Mouse (Mus musculus): ENCODE measurements at regions not wholly inside any gene's neighbourhood (a gene's known extent, or its start where the extent isn't known, plus 50 kb on each side); places are given as distances from the start of the nearest gene placed in this dataset.
"Not testable (repeated sequence)": the region's sequence is repeated elsewhere in the genome, so short reads cannot be mapped to it uniquely, and the experiment has no call there.

GRCm38 (mm10) chr10:14296147-14296546 lies 249.3 kb downstream of the Adgrg6 start:
- Histone ChIP-seq H3K27me3 (ENCODE audit: insufficient read depth, low read length) (no peaks in the 10 kb centered on the region), H3K4me1 (ENCODE audit: insufficient read depth, low read length) (no peaks in the 10 kb centered on the region), H3K9me3 (ENCODE audit: low read length) (no peaks in the 10 kb centered on the region), H3K4me3 (ENCODE audit: low read depth, low read length) (no peak overlapping the region), H3K4me2 (ENCODE audit: low read depth, low read length, poor library complexity, severe bottlenecking) (no peak overlapping the region), H3K36me3 (ENCODE audit: insufficient read depth, low read length) (no peaks in the 10 kb centered on the region), H3K9ac (replicated peaks; ENCODE audit: low read length, poor library complexity, severe bottlenecking) (no peak overlapping the region), H3K27ac (ENCODE audit: low read depth, low read length) (no peak overlapping the region)
- DNase-seq (ENCODE audit: low spot score) (no peak), ATAC-seq (ENCODE audit: low FRiP score) (no peak)
- 86% methylated on average over 4 of the region's 4 CpGs for WGBS
- no peak for TF ChIP-seq CTCF (IDR thresholded peaks at IDR 0.05)

- not testable (repeated sequence) for H3K27me3 ChIP-seq (ENCODE audit: insufficient read depth, low read length); H3K27ac ChIP-seq (ENCODE audit: low read depth, low read length); H3K4me3 ChIP-seq (ENCODE audit: low read depth, low read length); DNase-seq (ENCODE audit: low spot score); H3K4me2 ChIP-seq (ENCODE audit: low read depth, low read length, poor library complexity, severe bottlenecking); ATAC-seq (ENCODE audit: low FRiP score); H3K36me3 ChIP-seq (ENCODE audit: insufficient read depth, low read length); H3K9ac ChIP-seq (replicated peaks; ENCODE audit: low read length, poor library complexity, severe bottlenecking); H3K4me1 ChIP-seq (ENCODE audit: insufficient read depth, low read length); H3K9me3 ChIP-seq (ENCODE audit: low read length)
- 84% methylated on average over 8 of the region's 8 CpGs for WGBS
Observed at GRCm38 (mm10) chr10:14292701-14293100, 252.8 kb downstream of the Adgrg6 start.

DNA sequence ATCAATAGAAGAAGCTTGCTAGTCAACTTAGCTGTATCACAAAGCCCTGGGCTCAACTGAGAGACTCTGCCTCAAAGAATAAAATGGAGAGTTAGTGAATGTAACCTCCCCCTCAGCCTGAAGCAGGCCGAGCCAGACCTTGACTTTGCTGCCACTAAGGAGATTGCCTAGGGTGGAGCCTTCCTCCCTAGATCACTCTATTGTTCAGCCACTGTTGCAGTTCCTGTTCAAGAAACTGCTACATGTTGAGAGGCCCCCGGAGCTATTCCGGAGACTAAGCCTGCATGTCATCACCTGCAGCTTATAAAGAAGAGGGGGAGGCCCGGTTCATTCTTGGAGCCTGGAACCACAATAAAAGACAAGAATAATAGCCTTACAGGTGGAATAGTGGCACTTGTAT lies 257.9 kb downstream of the Adgrg6 start:
- ATAC-seq (ENCODE audit: low FRiP score), result no peak
- Histone ChIP-seq H3K36me3 (ENCODE audit: insufficient read depth, low read length) (no peaks in the 10 kb centered on the region), H3K4me1 (ENCODE audit: insufficient read depth, low read length) (no peaks in the 10 kb centered on the region), H3K4me3 (ENCODE audit: low read depth, low read length) (no peak overlapping the region), H3K27ac (ENCODE audit: low read depth, low read length) (no peak overlapping the region), H3K9ac (replicated peaks; ENCODE audit: low read length, poor library complexity, severe bottlenecking) (no peak overlapping the region), H3K9me3 (ENCODE audit: low read length) (no peaks in the 10 kb centered on the region), H3K4me2 (ENCODE audit: low read depth, low read length, poor library complexity, severe bottlenecking) (no peak overlapping the region), H3K27me3 (ENCODE audit: insufficient read depth, low read length) (no peaks in the 10 kb centered on the region)
- DNase-seq (ENCODE audit: low spot score), result no peak
- WGBS, result 85% methylated on average over 4 of the region's 4 CpGs
- TF ChIP-seq CTCF (IDR thresholded peaks at IDR 0.05), result no peak

DNA sequence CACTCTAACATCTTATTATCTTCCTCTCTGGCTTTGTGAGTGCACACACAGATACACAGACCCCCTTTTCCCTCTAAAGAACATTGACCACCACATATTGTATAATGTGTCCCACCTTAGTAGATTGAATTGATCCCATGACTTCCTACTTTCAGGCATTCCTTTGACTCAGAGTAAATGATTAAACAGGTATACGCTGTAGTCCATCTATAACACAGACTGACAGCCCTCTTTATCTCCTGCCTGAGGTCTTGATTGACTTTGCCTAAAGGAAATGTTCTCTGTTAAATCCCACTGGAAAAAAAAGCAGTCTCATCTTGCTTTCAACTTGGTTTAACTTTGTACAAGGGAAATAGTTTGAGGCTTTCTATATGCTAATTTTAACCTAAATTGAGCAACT lies 268.8 kb downstream of the Adgrg6 start:
- Histone ChIP-seq H3K4me2 (ENCODE audit: low read depth, low read length, poor library complexity, severe bottlenecking) (no peak overlapping the region), H3K9me3 (ENCODE audit: low read length) (no peaks in the 10 kb centered on the region), H3K4me3 (ENCODE audit: low read depth, low read length) (no peak overlapping the region), H3K9ac (replicated peaks; ENCODE audit: low read length, poor library complexity, severe bottlenecking) (no peak overlapping the region), H3K27ac (ENCODE audit: low read depth, low read length) (no peak overlapping the region), H3K27me3 (ENCODE audit: insufficient read depth, low read length) (no peaks in the 10 kb centered on the region), H3K36me3 (ENCODE audit: insufficient read depth, low read length) (no peaks in the 10 kb centered on the region), H3K4me1 (ENCODE audit: insufficient read depth, low read length) (no peaks in the 10 kb centered on the region)
- ATAC-seq (ENCODE audit: low FRiP score), result no peak; the same call in 1 of the 2 replicates
- DNase-seq (ENCODE audit: low spot score), result no peak
- 88% methylated on average over 1 of the region's 1 CpGs for WGBS
- no peak for TF ChIP-seq CTCF (IDR thresholded peaks at IDR 0.05)

GRCm38 (mm10) chr10:14275477-14275876 lies 270.0 kb downstream of the Adgrg6 start:
- no peaks in the 10 kb centered on the region for H3K27me3 ChIP-seq (ENCODE audit: insufficient read depth, low read length)
- H3K27ac ChIP-seq (ENCODE audit: low read depth, low read length), result no peak overlapping the region
- no peaks in the 10 kb centered on the region for H3K4me1 ChIP-seq (ENCODE audit: insufficient read depth, low read length)
- WGBS, result 93% methylated on average over 1 of the region's 1 CpGs
- H3K4me2 ChIP-seq (ENCODE audit: low read depth, low read length, poor library complexity, severe bottlenecking), result no peak overlapping the region
- no peak for TF ChIP-seq CTCF (IDR thresholded peaks at IDR 0.05)
- H3K36me3 ChIP-seq (ENCODE audit: insufficient read depth, low read length), result no peaks in the 10 kb centered on the region
- no peaks in the 10 kb centered on the region for H3K9me3 ChIP-seq (ENCODE audit: low read length)
- no peak for DNase-seq (ENCODE audit: low spot score)
- no peak overlapping the region for H3K4me3 ChIP-seq (ENCODE audit: low read depth, low read length)
- no peak overlapping the region for H3K9ac ChIP-seq (replicated peaks; ENCODE audit: low read length, poor library complexity, severe bottlenecking)
- no peak for ATAC-seq (ENCODE audit: low FRiP score)

DNA sequence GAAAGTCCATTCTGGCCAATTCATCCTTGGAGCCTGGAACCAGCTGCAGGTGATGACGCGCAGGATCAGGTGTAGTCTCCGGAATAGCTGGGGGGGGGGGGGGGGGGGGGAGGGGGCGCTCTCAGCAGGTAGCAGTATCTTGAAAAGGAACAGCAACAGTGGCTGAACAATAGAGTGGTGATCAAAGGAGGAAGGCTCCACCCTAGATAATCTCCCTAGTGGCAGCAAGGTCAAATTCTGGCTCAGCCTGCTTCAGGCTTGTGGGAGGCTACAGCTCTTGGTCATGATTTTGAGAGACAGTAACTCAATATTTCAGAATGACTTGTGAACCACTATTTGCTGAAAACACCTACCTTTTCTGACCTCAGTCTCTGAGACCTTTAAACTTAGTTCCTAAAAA lies 275.5 kb downstream of the Adgrg6 start:
- H3K36me3 ChIP-seq (ENCODE audit: insufficient read depth, low read length), result no peaks in the 10 kb centered on the region
- no peak for ATAC-seq (ENCODE audit: low FRiP score)
- no peaks in the 10 kb centered on the region for H3K9me3 ChIP-seq (ENCODE audit: low read length)
- no peak overlapping the region for H3K4me2 ChIP-seq (ENCODE audit: low read depth, low read length, poor library complexity, severe bottlenecking)
- H3K27me3 ChIP-seq (ENCODE audit: insufficient read depth, low read length), result no peaks in the 10 kb centered on the region
- H3K4me1 ChIP-seq (ENCODE audit: insufficient read depth, low read length), result no peaks in the 10 kb centered on the region
- no peak overlapping the region for H3K4me3 ChIP-seq (ENCODE audit: low read depth, low read length)
- H3K27ac ChIP-seq (ENCODE audit: low read depth, low read length), result no peak overlapping the region
- TF ChIP-seq CTCF (IDR thresholded peaks at IDR 0.05), result no peak
- WGBS, result 28% methylated on average over 3 of the region's 4 CpGs
- DNase-seq (ENCODE audit: low spot score), result no peak
- no peak overlapping the region for H3K9ac ChIP-seq (replicated peaks; ENCODE audit: low read length, poor library complexity, severe bottlenecking)

- WGBS, result 74% methylated on average over 3 of the region's 3 CpGs
- no peak for TF ChIP-seq CTCF (IDR thresholded peaks at IDR 0.05)
- no peaks in the 10 kb centered on the region for H3K9me3 ChIP-seq (ENCODE audit: low read length)
- no peaks in the 10 kb centered on the region for H3K27me3 ChIP-seq (ENCODE audit: insufficient read depth, low read length)
- DNase-seq (ENCODE audit: low spot score) (no peak), ATAC-seq (ENCODE audit: low FRiP score) (no peak)
- no peaks in the 10 kb centered on the region for H3K36me3 ChIP-seq (ENCODE audit: insufficient read depth, low read length)
- no peak overlapping the region for H3K4me3 ChIP-seq (ENCODE audit: low read depth, low read length)
- H3K4me2 ChIP-seq (ENCODE audit: low read depth, low read length, poor library complexity, severe bottlenecking), result no peak overlapping the region
- H3K4me1 ChIP-seq (ENCODE audit: insufficient read depth, low read length), result no peaks in the 10 kb centered on the region
- no peak overlapping the region for H3K9ac ChIP-seq (replicated peaks; ENCODE audit: low read length, poor library complexity, severe bottlenecking)
- H3K27ac ChIP-seq (ENCODE audit: low read depth, low read length), result no peak overlapping the region
Observed at GRCm38 (mm10) chr10:14267641-14268040, 277.8 kb downstream of the Adgrg6 start.

Data from midbrain, postnatal 0 days (tissue).